Mouse (Mus musculus) lung, adult 2 months (tissue): Measurements from ENCODE around the gene Dock11.

Experiments
- CTCF ChIP-seq: fragments of 200-500 bp; IDR thresholded peaks from 2 replicates; pipeline ENCODE4 v1.5.1; 2011; ENCODE audit warnings: mild to moderate bottlenecking, low read length, control low read depth; ENCODE audit not compliant: insufficient read depth
- POLR2A ChIP-seq: fragments of 200-500 bp; IDR thresholded peaks from 2 replicates; pipeline ENCODE4 v1.6.1; 2011; ENCODE audit warnings: low read depth, mild to moderate bottlenecking, control low read depth, low read length, borderline replicate concordance; ENCODE audit errors: extremely low read depth

DNA sequence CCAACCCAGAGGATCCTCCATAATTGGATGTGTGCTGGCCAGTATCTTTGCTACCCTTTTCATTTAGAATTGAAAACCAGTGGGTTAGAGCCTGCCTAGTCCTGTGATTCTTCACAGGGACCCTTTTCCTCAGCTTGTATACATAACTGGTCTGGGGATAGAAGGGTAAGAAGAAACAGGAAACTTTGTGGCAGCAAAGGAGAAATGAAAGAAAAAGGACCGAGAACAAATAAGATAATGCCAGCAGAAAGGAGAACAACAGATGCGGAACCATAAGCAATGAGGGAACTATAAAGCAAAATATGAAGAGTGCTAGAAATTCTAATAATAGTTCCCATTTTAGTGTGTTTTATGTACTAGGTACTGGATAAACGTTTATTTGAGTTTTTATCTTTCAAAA lies 212.7 kb downstream of the Dock11 start:
- no peak for TF ChIP-seq CTCF
- TF ChIP-seq POLR2A = no peak
